8 mouse cellular contexts compared by ENCODE assay signal in genomic region chr15:31586519-31586918, GRCm38 (mm10). TPM values are rescaled to one million over a fixed set of nuclear protein-coding genes. Genes with fewer than 3 reads are reported as not detected.
DNase-seq lines count a peak whose midpoint lies in the region; ATAC-seq and TF ChIP-seq lines count a peak whose summit lies in the region.

No protein-coding gene starts in this region.

- no peaks in the 10 kb centered on the region for H3K9me3 ChIP-seq in MEL (replicated peaks; ENCODE audit: insufficient read depth, low read length)
- H3K9me3 ChIP-seq in hindbrain, embryonic 14.5 days (ENCODE audit: control insufficient read depth, low read length): no peaks in the 10 kb centered on the region

- H3K27ac ChIP-seq in MEL (ENCODE audit: control insufficient read depth, low read depth, low read length): peak overlapping the region; percentile 30
- no peak overlapping the region for H3K27ac ChIP-seq in cerebellum, adult 2 months (ENCODE audit: insufficient read depth, low read length)
- H3K27ac ChIP-seq in hindbrain, embryonic 14.5 days: no peak overlapping the region

- WGBS in cerebellum, adult 2 months: 0% methylated on average over 4 of the region's 4 CpGs
- WGBS in hindbrain, embryonic 14.5 days: 6% methylated on average over 4 of the region's 4 CpGs

- ATAC-seq in hindbrain, embryonic 14.5 days (ENCODE audit: low FRiP score): peak; percentile 67

- peaks cover 2 to 20% of the 10 kb centered on the region in 2 experiments for H3K4me1 ChIP-seq in MEL (ENCODE audit: control insufficient read depth in 1 of 2, insufficient read depth in 2 of 2, low read length in 2 of 2)
- H3K4me1 ChIP-seq in cerebellum, adult 2 months (ENCODE audit: control insufficient read depth, insufficient read depth, low read length): no peaks in the 10 kb centered on the region
- no peaks in the 10 kb centered on the region for H3K4me1 ChIP-seq in hindbrain, embryonic 14.5 days (replicated peaks; ENCODE audit: control insufficient read depth, insufficient read depth, low read length)

- TF ChIP-seq POLR2A in MEL (IDR thresholded peaks at IDR 0.05; ENCODE audit: control insufficient read depth in 1 of 2, insufficient read depth in 1 of 2, low read depth in 1 of 2, low read length in 2 of 2, poor library complexity in 1 of 2): no peak
- TF ChIP-seq POLR2A in cerebellum, adult 2 months (IDR thresholded peaks at IDR 0.05; ENCODE audit: borderline replicate concordance, insufficient read depth, low read length): no peak

- peak; percentile 95 for DNase-seq in MEL (ENCODE audit: low read depth, low spot score)
- peak; percentile 70 to 80 for DNase-seq in cerebellum, adult 2 months
- DNase-seq in frontal cortex, postnatal 10 days (ENCODE audit: low spot score in 2 of 2): peak; percentile 61 to 83
- DNase-seq in hindbrain, embryonic 14.5 days (ENCODE audit: low spot score): peak; percentile 94
- peak; percentile 85 to 94 for DNase-seq in layer of hippocampus, postnatal 14 days (ENCODE audit: low spot score in 2 of 2)
- DNase-seq in lung, postnatal 36 days: peak; percentile 96
- DNase-seq in retina, embryonic 14.5 days (ENCODE audit: low spot score): peak; percentile 96
- DNase-seq in thymus, postnatal 36 days: peak; percentile 77 to 83

- H3K4me2 ChIP-seq in hindbrain, embryonic 14.5 days (replicated peaks): no peak overlapping the region

- peak overlapping the region; percentile 45 for H3K9ac ChIP-seq in MEL (ENCODE audit: control insufficient read depth, low read depth, low read length, poor library complexity, severe bottlenecking)
- H3K9ac ChIP-seq in hindbrain, embryonic 14.5 days: no peak overlapping the region

- peak in 2 of 3 experiments; percentile 99 to 100 for TF ChIP-seq CTCF in MEL (IDR thresholded peaks at IDR 0.05 in 2 of 3, conservative IDR thresholded peaks at IDR 0.05 in 1 of 3; ENCODE audit: control insufficient read depth in 1 of 3, insufficient read depth in 1 of 3, low read depth in 2 of 3, low read length in 3 of 3, poor library complexity in 1 of 3, severe bottlenecking in 1 of 3)
- peak; percentile 96 for TF ChIP-seq CTCF in cerebellum, adult 2 months (IDR thresholded peaks at IDR 0.05; ENCODE audit: borderline replicate concordance, insufficient read depth, low read depth, low read length)

- no peaks in the 10 kb centered on the region for H3K27me3 ChIP-seq in MEL (ENCODE audit: control insufficient read depth in 1 of 2, insufficient read depth in 2 of 2, low read length in 2 of 2)
- no peaks in the 10 kb centered on the region for H3K27me3 ChIP-seq in cerebellum, adult 2 months (ENCODE audit: control insufficient read depth, insufficient read depth, low read length)
- no peaks in the 10 kb centered on the region for H3K27me3 ChIP-seq in hindbrain, embryonic 14.5 days (ENCODE audit: control insufficient read depth, insufficient read depth, low read length)

- peak overlapping the region; percentile 22 to 28; a peak in 3 of 4 replicates for H3K4me3 ChIP-seq in MEL (ENCODE audit: control insufficient read depth in 1 of 2, insufficient read depth in 1 of 2, low read depth in 2 of 2, low read length in 2 of 2)
- no peak overlapping the region for H3K4me3 ChIP-seq in cerebellum, adult 2 months (replicated peaks; ENCODE audit: insufficient read depth, low read depth, low read length)
- H3K4me3 ChIP-seq in hindbrain, embryonic 14.5 days (replicated peaks; ENCODE audit: low read length): no peak overlapping the region

- no peaks in the 10 kb centered on the region for H3K79me2 ChIP-seq in MEL (ENCODE audit: control insufficient read depth, insufficient read depth, low read length, poor library complexity)

- peak in 1 of 2 experiments; percentile 60; a peak in 2 of 4 replicates for TF ChIP-seq EP300 in MEL (IDR thresholded peaks at IDR 0.05; ENCODE audit: low read depth in 1 of 2, low read length in 2 of 2)

- TF ChIP-seq RAD21 in MEL (IDR thresholded peaks at IDR 0.05; ENCODE audit: low read depth, low read length): peak; percentile 100

- H3K36me3 ChIP-seq in MEL (ENCODE audit: control insufficient read depth in 1 of 2, insufficient read depth in 2 of 2, low read length in 2 of 2): peaks cover 8 to 14% of the 10 kb centered on the region in 2 experiments
- H3K36me3 ChIP-seq in hindbrain, embryonic 14.5 days (replicated peaks; ENCODE audit: control insufficient read depth, insufficient read depth): peaks cover 28% of the 10 kb centered on the region

TF ChIP-seq in MEL, 35 proteins besides CTCF, POLR2A, EP300 and RAD21 (continues in another document):
- no peak for TF ChIP-seq POLR2AphosphoS5 (IDR thresholded peaks at IDR 0.05; ENCODE audit: borderline replicate concordance, low read depth, low read length)
- no peak for TF ChIP-seq USF2 (IDR thresholded peaks at IDR 0.05; ENCODE audit: borderline replicate concordance in 1 of 2, insufficient read depth in 1 of 2, low read depth in 1 of 2, low read length in 2 of 2)
- TF ChIP-seq GABPA (IDR thresholded peaks at IDR 0.05; ENCODE audit: low read depth, low read length): no peak
- TF ChIP-seq ZMIZ1 (IDR thresholded peaks at IDR 0.05; ENCODE audit: low read depth, low read length): no peak
- peak; percentile 60 for TF ChIP-seq GATA1 (IDR thresholded peaks at IDR 0.05; ENCODE audit: low read depth, low read length)
- no peak for TF ChIP-seq MAFK (IDR thresholded peaks at IDR 0.05; ENCODE audit: borderline replicate concordance, low read depth, low read length)
- TF ChIP-seq ZNF384 (IDR thresholded peaks at IDR 0.05; ENCODE audit: low read depth, low read length): peak; percentile 67
- TF ChIP-seq MXI1 (IDR thresholded peaks at IDR 0.05; ENCODE audit: low read depth, low read length): peak; percentile 82
- TF ChIP-seq CHD1 (IDR thresholded peaks at IDR 0.05; ENCODE audit: low read depth, low read length): 0 out of 2 replicates have a peak, but pooled peaks have one; percentile 4
- TF ChIP-seq NRF1 (IDR thresholded peaks at IDR 0.05; ENCODE audit: insufficient read depth, low read depth, low read length, poor library complexity, severe bottlenecking): no peak
- 0 out of 2 replicates have a peak, but pooled peaks have one; percentile 33 for TF ChIP-seq ETS1 (IDR thresholded peaks at IDR 0.05; ENCODE audit: low read depth, low read length)
- TF ChIP-seq MAZ (IDR thresholded peaks at IDR 0.05; ENCODE audit: low read depth, low read length): peak; percentile 32; the same call in 1 of the 2 replicates
- peak; percentile 100 for TF ChIP-seq ZC3H11A (IDR thresholded peaks at IDR 0.05; ENCODE audit: low read depth, low read length)
- TF ChIP-seq USF1 (IDR thresholded peaks at IDR 0.05; ENCODE audit: low read depth, low read length): no peak
- peak; percentile 88 for TF ChIP-seq SIN3A (IDR thresholded peaks at IDR 0.05; ENCODE audit: low read length)
- TF ChIP-seq SMC3 (IDR thresholded peaks at IDR 0.05; ENCODE audit: low read depth, low read length): peak; percentile 100
- TF ChIP-seq ELF1 (IDR thresholded peaks at IDR 0.05; ENCODE audit: low read depth, low read length): 0 out of 2 replicates have a peak, but pooled peaks have one; percentile 25
- no peak for TF ChIP-seq E2F4 (IDR thresholded peaks at IDR 0.05; ENCODE audit: borderline replicate concordance, low read depth, low read length)
- peak; percentile 89 for TF ChIP-seq MYC (IDR thresholded peaks at IDR 0.05; ENCODE audit: low read depth, low read length)
- TF ChIP-seq CHD2 (IDR thresholded peaks at IDR 0.05; ENCODE audit: low read length): no peak
- peak; percentile 59; the same call in 1 of the 2 replicates for TF ChIP-seq TCF12 (IDR thresholded peaks at IDR 0.05; ENCODE audit: low read depth, low read length)
- TF ChIP-seq TAL1 (IDR thresholded peaks at IDR 0.05; ENCODE audit: low read length): peak; percentile 58
- no peak; the same call in 1 of the 2 replicates for TF ChIP-seq JUND (IDR thresholded peaks at IDR 0.05; ENCODE audit: low read depth, low read length)
- peak; percentile 82 for TF ChIP-seq MAX (IDR thresholded peaks at IDR 0.05; ENCODE audit: low read length)
- peak; percentile 65; the same call in 1 of the 2 replicates for TF ChIP-seq BHLHE40 (IDR thresholded peaks at IDR 0.05; ENCODE audit: borderline replicate concordance, low read depth, low read length)
- TF ChIP-seq MYB (IDR thresholded peaks at IDR 0.05; ENCODE audit: low read depth, low read length): no peak

RNA-seq across cellular contexts. Expression of gene Cct5, which starts 15.1 kb away (rescaled TPM):
- 1,184 and 1,257 TPM in 2 replicates for total RNA-seq in MEL (2012; rRNA removed)
- polyA plus RNA-seq in MEL (2012; ENCODE audit: insufficient read depth in 1 of 2, insufficient read length in 2 of 2, low read depth in 1 of 2, low replicate concordance in 2 of 2, missing spikeins in 1 of 2): 100 to 1,000 TPM; 396 to 798 TPM
- polyA plus RNA-seq in cerebellum, adult 2 months (2012; rRNA removed): 220 and 228 TPM in 2 replicates
- 521 and 542 TPM in 2 replicates for polyA plus RNA-seq in hindbrain, embryonic 14.5 days (2014; fragmentation: Nextera tagmentation; extraction: Ambion mirVana)
- total RNA-seq in layer of hippocampus, postnatal 14 days (2021): 100 to 1,000 TPM; 223 to 246 TPM

RNA-seq across cellular contexts. Expression of gene Fam173b, which starts 15.1 kb away (rescaled TPM):
- total RNA-seq in MEL (2012; rRNA removed): 26.2 and 29.2 TPM in 2 replicates
- 10 to 100 TPM in 1 of 2 experiments, not detected in 1; 21.0 TPM for polyA plus RNA-seq in MEL (2012; ENCODE audit: insufficient read depth in 1 of 2, insufficient read length in 2 of 2, low read depth in 1 of 2, low replicate concordance in 2 of 2, missing spikeins in 1 of 2)
- 15.2 and 15.9 TPM in 2 replicates for polyA plus RNA-seq in cerebellum, adult 2 months (2012; rRNA removed)
- 10.5 and 12.1 TPM in 2 replicates for polyA plus RNA-seq in hindbrain, embryonic 14.5 days (2014; fragmentation: Nextera tagmentation; extraction: Ambion mirVana)
- 10 to 100 TPM; 12.9 to 13.5 TPM for total RNA-seq in layer of hippocampus, postnatal 14 days (2021)

RNA-seq across cellular contexts. Expression of gene Cmbl, which starts 21.3 kb away (rescaled TPM):
- total RNA-seq in MEL (2012; rRNA removed): 0.31 TPM in 1 of 2 replicates, not detected in the other
- under 1 TPM in 1 of 2 experiments, not detected in 1; 0.22 TPM for polyA plus RNA-seq in MEL (2012; ENCODE audit: insufficient read depth in 1 of 2, insufficient read length in 2 of 2, low read depth in 1 of 2, low replicate concordance in 2 of 2, missing spikeins in 1 of 2)
- 17.1 and 19.4 TPM in 2 replicates for polyA plus RNA-seq in cerebellum, adult 2 months (2012; rRNA removed)
- 8.8 and 9.1 TPM in 2 replicates for polyA plus RNA-seq in hindbrain, embryonic 14.5 days (2014; fragmentation: Nextera tagmentation; extraction: Ambion mirVana)
- total RNA-seq in layer of hippocampus, postnatal 14 days (2021): 10 to 100 TPM; 12.3 to 16.0 TPM

RNA-seq across cellular contexts. Expression of gene March6, which starts 55.7 kb away (rescaled TPM):
- total RNA-seq in MEL (2012; rRNA removed): 37.9 and 42.8 TPM in 2 replicates
- 100 to 1,000 TPM in 1 of 2 experiments, 10 to 100 TPM in 1; 62.5 to 114 TPM for polyA plus RNA-seq in MEL (2012; ENCODE audit: insufficient read depth in 1 of 2, insufficient read length in 2 of 2, low read depth in 1 of 2, low replicate concordance in 2 of 2, missing spikeins in 1 of 2)
- 70.2 and 75.3 TPM in 2 replicates for polyA plus RNA-seq in cerebellum, adult 2 months (2012; rRNA removed)
- 102 and 116 TPM in 2 replicates for polyA plus RNA-seq in hindbrain, embryonic 14.5 days (2014; fragmentation: Nextera tagmentation; extraction: Ambion mirVana)
- 100 to 1,000 TPM; 203 to 213 TPM for total RNA-seq in layer of hippocampus, postnatal 14 days (2021)

Comparison
In these comparisons a context has a peak if more than half of its experiments do, and no peak if none do; other contexts are left out.
1. H3K4me3 ChIP-seq: peak in MEL (2 of 2); none in cerebellum, adult 2 months (single experiment) and hindbrain, embryonic 14.5 days (single experiment).
2. Peak in every context shown above with its lines, with median percentiles within 50 percentile points of each other: DNase-seq.